Mouse (Mus musculus): ENCODE results near the gene Ccdc185. TPM values are rescaled to one million over a fixed set of nuclear protein-coding genes. Genes with fewer than 3 reads are reported as not detected.

Gene Ccdc185
- polyA plus RNA-seq, 1 experiment from 2014 or later, result not detected

- Histone ChIP-seq H3K4me3 (ENCODE audit: low read depth, low read length) (no peak overlapping the region), H3K9ac (ENCODE audit: low read depth, low read length) (no peak overlapping the region), H3K4me1 (ENCODE audit: control insufficient read depth, insufficient read depth, low read length) (0 out of 2 replicates have a peak, but pooled peaks cover 3% of the 10 kb centered on the region), H3K9me3 (replicated peaks; ENCODE audit: control insufficient read depth, low read length) (no peaks in the 10 kb centered on the region), H3K27ac (ENCODE audit: low read depth, low read length) (no peak overlapping the region), H3K27me3 (ENCODE audit: control insufficient read depth, insufficient read depth, low read length) (no peaks in the 10 kb centered on the region), H3K36me3 (ENCODE audit: control insufficient read depth, insufficient read depth, low read length) (no peaks in the 10 kb centered on the region), H3K4me2 (no peak overlapping the region)
- 69% methylated on average over 12 of the region's 12 CpGs for WGBS (ENCODE audit: insufficient replicate concordance)
- ATAC-seq (replicated peaks; ENCODE audit: insufficient number of reproducible peaks, low FRiP score, low TSS enrichment), result no peak
Measured at GRCm38 (mm10) chr1:182727541-182727940, 21.4 kb downstream of the Ccdc185 start.

GRCm38 (mm10) chr1:182714236-182714935 lies 34.6 kb downstream of the Ccdc185 start:
- no peaks in the 10 kb centered on the region for H3K9me3 ChIP-seq (replicated peaks; ENCODE audit: control insufficient read depth, low read length)
- peaks cover 4% of the 10 kb centered on the region; the same call in 1 of the 2 replicates for H3K4me1 ChIP-seq (ENCODE audit: control insufficient read depth, insufficient read depth, low read length)
- no peaks in the 10 kb centered on the region for H3K27me3 ChIP-seq (ENCODE audit: control insufficient read depth, insufficient read depth, low read length)
- H3K4me2 ChIP-seq, result no peak overlapping the region
- ATAC-seq (replicated peaks; ENCODE audit: insufficient number of reproducible peaks, low FRiP score, low TSS enrichment), result no peak
- 62% methylated on average over 6 of the region's 6 CpGs for WGBS (ENCODE audit: insufficient replicate concordance)
- H3K27ac ChIP-seq (ENCODE audit: low read depth, low read length), result no peak overlapping the region
- no peak overlapping the region for H3K9ac ChIP-seq (ENCODE audit: low read depth, low read length)
- no peak overlapping the region for H3K4me3 ChIP-seq (ENCODE audit: low read depth, low read length)
- no peaks in the 10 kb centered on the region for H3K36me3 ChIP-seq (ENCODE audit: control insufficient read depth, insufficient read depth, low read length)

GRCm38 (mm10) chr1:182711360-182711933 lies 37.5 kb downstream of the Ccdc185 start:
- peaks cover 2% of the 10 kb centered on the region for H3K9me3 ChIP-seq (replicated peaks; ENCODE audit: control insufficient read depth, low read length)
- H3K4me1 ChIP-seq (ENCODE audit: control insufficient read depth, insufficient read depth, low read length), result peaks cover 4% of the 10 kb centered on the region; the same call in 1 of the 2 replicates
- WGBS (ENCODE audit: insufficient replicate concordance), result 17% methylated on average over 7 of the region's 7 CpGs
- no peak for ATAC-seq (replicated peaks; ENCODE audit: insufficient number of reproducible peaks, low FRiP score, low TSS enrichment)
- no peaks in the 10 kb centered on the region for H3K36me3 ChIP-seq (ENCODE audit: control insufficient read depth, insufficient read depth, low read length)
- H3K27me3 ChIP-seq (ENCODE audit: control insufficient read depth, insufficient read depth, low read length), result no peaks in the 10 kb centered on the region
- no peak overlapping the region for H3K4me2 ChIP-seq
- no peak overlapping the region for H3K27ac ChIP-seq (ENCODE audit: low read depth, low read length)
- H3K9ac ChIP-seq (ENCODE audit: low read depth, low read length), result no peak overlapping the region
- H3K4me3 ChIP-seq (ENCODE audit: low read depth, low read length), result no peak overlapping the region

GRCm38 (mm10) chr1:182707459-182707858 lies 41.5 kb downstream of the Ccdc185 start:
- no peaks in the 10 kb centered on the region for H3K27me3 ChIP-seq (ENCODE audit: control insufficient read depth, insufficient read depth, low read length)
- WGBS (ENCODE audit: insufficient replicate concordance), result 86% methylated on average over 4 of the region's 4 CpGs
- H3K9ac ChIP-seq (ENCODE audit: low read depth, low read length), result no peak overlapping the region
- ATAC-seq (replicated peaks; ENCODE audit: insufficient number of reproducible peaks, low FRiP score, low TSS enrichment), result no peak
- H3K36me3 ChIP-seq (ENCODE audit: control insufficient read depth, insufficient read depth, low read length), result no peaks in the 10 kb centered on the region
- H3K4me1 ChIP-seq (ENCODE audit: control insufficient read depth, insufficient read depth, low read length), result peaks cover 4% of the 10 kb centered on the region; the same call in 1 of the 2 replicates
- H3K9me3 ChIP-seq (replicated peaks; ENCODE audit: control insufficient read depth, low read length), result peaks cover 7% of the 10 kb centered on the region
- no peak overlapping the region for H3K4me3 ChIP-seq (ENCODE audit: low read depth, low read length)
- H3K27ac ChIP-seq (ENCODE audit: low read depth, low read length), result no peak overlapping the region
- H3K4me2 ChIP-seq, result no peak overlapping the region

- Histone ChIP-seq H3K4me3 (ENCODE audit: low read depth, low read length) (no peak overlapping the region), H3K27me3 (ENCODE audit: control insufficient read depth, insufficient read depth, low read length) (no peaks in the 10 kb centered on the region), H3K4me2 (no peak overlapping the region), H3K9ac (ENCODE audit: low read depth, low read length) (no peak overlapping the region), H3K9me3 (replicated peaks; ENCODE audit: control insufficient read depth, low read length) (peaks cover 7% of the 10 kb centered on the region), H3K4me1 (ENCODE audit: control insufficient read depth, insufficient read depth, low read length) (no peaks in the 10 kb centered on the region; the same call in 1 of the 2 replicates), H3K36me3 (ENCODE audit: control insufficient read depth, insufficient read depth, low read length) (no peaks in the 10 kb centered on the region), H3K27ac (ENCODE audit: low read depth, low read length) (no peak overlapping the region)
- no peak for ATAC-seq (replicated peaks; ENCODE audit: insufficient number of reproducible peaks, low FRiP score, low TSS enrichment)
- WGBS (ENCODE audit: insufficient replicate concordance), result 30% methylated on average over 2 of the region's 2 CpGs
Measured at GRCm38 (mm10) chr1:182704882-182705281, 44.1 kb downstream of the Ccdc185 start.

- H3K27ac ChIP-seq (ENCODE audit: low read depth, low read length), result no peak overlapping the region
- no peaks in the 10 kb centered on the region for H3K27me3 ChIP-seq (ENCODE audit: control insufficient read depth, insufficient read depth, low read length)
- no peak overlapping the region for H3K4me2 ChIP-seq
- no peak overlapping the region for H3K9ac ChIP-seq (ENCODE audit: low read depth, low read length)
- ATAC-seq (replicated peaks; ENCODE audit: insufficient number of reproducible peaks, low FRiP score, low TSS enrichment), result no peak
- WGBS (ENCODE audit: insufficient replicate concordance), result 48% methylated on average over 9 of the region's 9 CpGs
- no peak overlapping the region for H3K4me3 ChIP-seq (ENCODE audit: low read depth, low read length)
- no peaks in the 10 kb centered on the region; the same call in 1 of the 2 replicates for H3K4me1 ChIP-seq (ENCODE audit: control insufficient read depth, insufficient read depth, low read length)
- no peaks in the 10 kb centered on the region for H3K9me3 ChIP-seq (replicated peaks; ENCODE audit: control insufficient read depth, low read length)
- H3K36me3 ChIP-seq (ENCODE audit: control insufficient read depth, insufficient read depth, low read length), result no peaks in the 10 kb centered on the region
Measured at GRCm38 (mm10) chr1:182699392-182700347, 49.3 kb downstream of the Ccdc185 start.

Other genes starting within 250 kb of the Ccdc185 start
- gene Capn2, start 231.6 kb downstream of the Ccdc185 start, polyA plus RNA-seq (2014; fragmentation: Nextera tagmentation; extraction: Ambion mirVana), result 68.1 and 83.7 TPM in 2 replicates
- not detected in 2 replicates for gene Capn8, start 184.2 kb downstream of the Ccdc185 start, polyA plus RNA-seq (2014; fragmentation: Nextera tagmentation; extraction: Ambion mirVana)
- gene Susd4, start 14.7 kb upstream of the Ccdc185 start, polyA plus RNA-seq (2014; fragmentation: Nextera tagmentation; extraction: Ambion mirVana), result 5.4 and 5.9 TPM in 2 replicates
- 5.3 and 5.7 TPM in 2 replicates for gene Tlr5, start 205.6 kb upstream of the Ccdc185 start, polyA plus RNA-seq (2014; fragmentation: Nextera tagmentation; extraction: Ambion mirVana)

Measured in heart, embryonic 11.5 days (tissue).